11 mouse cellular contexts compared by ENCODE assay signal in the genomic region with DNA sequence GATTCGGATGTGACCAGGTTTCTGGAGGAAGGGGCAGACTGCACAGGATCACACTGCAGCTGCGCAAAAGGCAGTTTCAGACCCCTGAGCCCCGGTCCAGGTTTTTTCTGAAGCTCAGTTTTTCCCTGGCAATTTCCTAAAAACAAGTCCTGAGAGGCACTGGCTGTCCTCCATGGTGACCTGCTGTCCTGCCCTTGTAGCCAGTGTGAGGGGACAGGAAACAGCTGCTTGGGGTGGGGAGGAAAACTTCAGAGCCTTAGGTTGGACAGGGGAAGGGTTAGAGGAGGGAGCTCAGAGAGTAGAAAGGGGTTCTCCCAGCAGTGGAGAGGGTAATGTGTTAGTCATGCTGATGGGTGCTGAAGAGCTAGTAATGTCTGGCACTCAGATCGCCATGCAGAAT. TPM values are rescaled to one million over a fixed set of nuclear protein-coding genes. Genes with fewer than 3 reads are reported as not detected.
A peak's percentile ranks its signal among the peaks of the same experiment; 100 is the strongest.
DNase-seq lines count a peak whose midpoint lies in the region; ATAC-seq and TF ChIP-seq lines count a peak whose summit lies in the region.
"Had no signal": no experiment of that assay in that cellular context is flagged by ENCODE, and none has a peak within 500 bp of the region (broad histone marks: within the 10 kb centered on the region; RNA-seq: fewer than 3 reads in every experiment).

No protein-coding gene starts in this region.

- intact Hi-C loops in left cerebral cortex, postnatal 36 days (cut with DNase I): no loop called here

- peak overlapping the region; percentile 57; the same call in 1 of the 2 replicates for H3K27ac ChIP-seq in layer of hippocampus, adult 2 months
- no peak overlapping the region for H3K27ac ChIP-seq in heart, embryonic 11.5 days (ENCODE audit: low read depth, low read length)
- peak overlapping the region; percentile 61; the same call in 1 of the 2 replicates for H3K27ac ChIP-seq in stomach, postnatal 0 days (replicated peaks)
- H3K27ac ChIP-seq: limb, embryonic 12.5 days; neural tube, embryonic 12.5 days; stomach, embryonic 15.5 days had no signal

- no peak for TF ChIP-seq CTCF in layer of hippocampus, adult 2 months (conservative IDR thresholded peaks at IDR 0.05)
- TF ChIP-seq CTCF in stomach, postnatal 0 days (IDR thresholded peaks at IDR 0.05; ENCODE audit: low read depth): no peak

- H3K4me1 ChIP-seq in heart, embryonic 11.5 days (ENCODE audit: control insufficient read depth, insufficient read depth, low read length): peaks cover 15% of the 10 kb centered on the region
- peaks cover 4% of the 10 kb centered on the region; the same call in 1 of the 2 replicates for H3K4me1 ChIP-seq in stomach, postnatal 0 days (replicated peaks; ENCODE audit: control insufficient read depth, insufficient read depth)

- DNase-seq in layer of hippocampus, adult 2 months (ENCODE audit: low spot score in 2 of 2): no peak
- DNase-seq in layer of hippocampus, adult 8-10 months (ENCODE audit: low spot score in 2 of 2): no peak
- DNase-seq in kidney, postnatal 10 days: peak; percentile 67
- DNase-seq in stomach, postnatal 0 days (ENCODE audit: low spot score): no peak
- DNase-seq in spleen, postnatal 4 days (ENCODE audit: low spot score in 2 of 2): no peak
- DNase-seq in left cerebral cortex, postnatal 36 days (ENCODE audit: low spot score in 2 of 2): no peak

- no peak overlapping the region for H3K9ac ChIP-seq in heart, embryonic 11.5 days (ENCODE audit: low read depth, low read length)
- no peak overlapping the region for H3K9ac ChIP-seq in stomach, postnatal 0 days (ENCODE audit: low read length)
- H3K9ac ChIP-seq: limb, embryonic 12.5 days; neural tube, embryonic 12.5 days; stomach, embryonic 15.5 days had no signal

- ATAC-seq in heart, embryonic 11.5 days (replicated peaks; ENCODE audit: insufficient number of reproducible peaks, low FRiP score, low TSS enrichment): no peak
- ATAC-seq in stomach, postnatal 0 days (ENCODE audit: low FRiP score, low TSS enrichment): no peak
- no peak for ATAC-seq in cerebellum, adult (ENCODE audit: insufficient number of reproducible peaks, low FRiP score, low TSS enrichment)

- H3K9me3 ChIP-seq in heart, embryonic 11.5 days (replicated peaks; ENCODE audit: control insufficient read depth, low read length): no peaks in the 10 kb centered on the region
- no peaks in the 10 kb centered on the region for H3K9me3 ChIP-seq in stomach, postnatal 0 days (ENCODE audit: control insufficient read depth, low read length)
- H3K9me3 ChIP-seq: limb, embryonic 12.5 days; neural tube, embryonic 12.5 days; stomach, embryonic 15.5 days had no signal

- TF ChIP-seq EP300 in stomach, postnatal 0 days (optimal IDR thresholded peaks at IDR 0.05): no peak

- peak overlapping the region; percentile 13; the same call in 1 of the 2 replicates for H3K4me3 ChIP-seq in layer of hippocampus, adult 2 months
- H3K4me3 ChIP-seq in heart, embryonic 11.5 days (ENCODE audit: low read depth, low read length): no peak overlapping the region
- H3K4me3 ChIP-seq in stomach, postnatal 0 days (ENCODE audit: low read depth, low read length): no peak overlapping the region
- H3K4me3 ChIP-seq: limb, embryonic 12.5 days; neural tube, embryonic 12.5 days; stomach, embryonic 15.5 days had no signal

- H3K36me3 ChIP-seq in heart, embryonic 11.5 days (ENCODE audit: control insufficient read depth, insufficient read depth, low read length): no peaks in the 10 kb centered on the region
- H3K36me3 ChIP-seq in stomach, postnatal 0 days (ENCODE audit: control insufficient read depth, insufficient read depth, low read length): no peaks in the 10 kb centered on the region
- H3K36me3 ChIP-seq: limb, embryonic 12.5 days; neural tube, embryonic 12.5 days; stomach, embryonic 15.5 days had no signal

- 55% methylated on average over 4 of the region's 4 CpGs for WGBS in heart, embryonic 11.5 days (ENCODE audit: insufficient replicate concordance)
- 59% methylated on average over 4 of the region's 4 CpGs for WGBS in stomach, postnatal 0 days

- H3K27me3 ChIP-seq in heart, embryonic 11.5 days (ENCODE audit: control insufficient read depth, insufficient read depth, low read length): peaks cover 8% of the 10 kb centered on the region
- H3K27me3 ChIP-seq in stomach, postnatal 0 days (ENCODE audit: control insufficient read depth, insufficient read depth, low read length): no peaks in the 10 kb centered on the region
- H3K27me3 ChIP-seq: stomach, embryonic 15.5 days had no signal

- peak overlapping the region; percentile 31; the same call in 1 of the 2 replicates for H3K4me2 ChIP-seq in heart, embryonic 11.5 days
- H3K4me2 ChIP-seq in stomach, postnatal 0 days (replicated peaks; ENCODE audit: low read depth): no peak overlapping the region
- H3K4me2 ChIP-seq: limb, embryonic 12.5 days; neural tube, embryonic 12.5 days; stomach, embryonic 15.5 days had no signal

RNA-seq across cellular contexts. Expression of a gene that starts 2.7 kb away (rescaled TPM):
- 10 to 100 TPM; 35.2 to 40.6 TPM for total RNA-seq in layer of hippocampus, adult 2 months (2021)
- 10 to 100 TPM; 26.9 to 41.2 (median 31.4) TPM for total RNA-seq in layer of hippocampus, adult 8-10 months (2022)
- polyA plus RNA-seq in heart, embryonic 11.5 days (2014; fragmentation: Nextera tagmentation; extraction: Ambion mirVana): 30.1 and 43.2 TPM in 2 replicates
- polyA plus RNA-seq in stomach, postnatal 0 days (2015; fragmentation: Nextera tagmentation; extraction: Ambion mirVana): 17.1 and 20.3 TPM in 2 replicates
- total RNA-seq in left cerebral cortex, postnatal 36 days (2021): 10 to 100 TPM; 27.0 to 44.8 TPM

RNA-seq across cellular contexts. Expression of a gene that starts 11.4 kb away (rescaled TPM):
- 100 to 1,000 TPM; 723 to 770 TPM for total RNA-seq in layer of hippocampus, adult 2 months (2021)
- 100 to 1,000 TPM; 686 to 890 (median 782) TPM for total RNA-seq in layer of hippocampus, adult 8-10 months (2022)
- 654 and 701 TPM in 2 replicates for polyA plus RNA-seq in heart, embryonic 11.5 days (2014; fragmentation: Nextera tagmentation; extraction: Ambion mirVana)
- polyA plus RNA-seq in stomach, postnatal 0 days (2015; fragmentation: Nextera tagmentation; extraction: Ambion mirVana): 1,008 and 1,055 TPM in 2 replicates
- 100 to 1,000 TPM; 651 to 708 TPM for total RNA-seq in left cerebral cortex, postnatal 36 days (2021)

RNA-seq across cellular contexts. Expression of a gene that starts 11.4 kb away (rescaled TPM):
- 100 to 1,000 TPM; 207 to 208 TPM for total RNA-seq in layer of hippocampus, adult 2 months (2021)
- 100 to 1,000 TPM; 196 to 215 (median 203) TPM for total RNA-seq in layer of hippocampus, adult 8-10 months (2022)
- polyA plus RNA-seq in heart, embryonic 11.5 days (2014; fragmentation: Nextera tagmentation; extraction: Ambion mirVana): 457 and 481 TPM in 2 replicates
- polyA plus RNA-seq in stomach, postnatal 0 days (2015; fragmentation: Nextera tagmentation; extraction: Ambion mirVana): 497 TPM in 2 replicates
- 100 to 1,000 TPM; 212 to 213 TPM for total RNA-seq in left cerebral cortex, postnatal 36 days (2021)

RNA-seq across cellular contexts. Expression of a gene that starts 29.9 kb away (rescaled TPM):
- 10 to 100 TPM; 22.6 to 25.0 TPM for total RNA-seq in layer of hippocampus, adult 2 months (2021)
- 10 to 100 TPM; 22.8 to 26.0 (median 25.1) TPM for total RNA-seq in layer of hippocampus, adult 8-10 months (2022)
- 60.8 and 63.9 TPM in 2 replicates for polyA plus RNA-seq in heart, embryonic 11.5 days (2014; fragmentation: Nextera tagmentation; extraction: Ambion mirVana)
- 32.7 and 38.2 TPM in 2 replicates for polyA plus RNA-seq in stomach, postnatal 0 days (2015; fragmentation: Nextera tagmentation; extraction: Ambion mirVana)
- total RNA-seq in left cerebral cortex, postnatal 36 days (2021): 10 to 100 TPM; 24.8 to 27.5 TPM

RNA-seq across cellular contexts. Expression of a gene that starts 31.4 kb away (rescaled TPM):
- 1 to 10 TPM; 4.1 to 4.2 TPM for total RNA-seq in layer of hippocampus, adult 2 months (2021)
- total RNA-seq in layer of hippocampus, adult 8-10 months (2022): 1 to 10 TPM; 1.7 to 3.0 (median 2.2) TPM
- 7.6 and 10.5 TPM in 2 replicates for polyA plus RNA-seq in heart, embryonic 11.5 days (2014; fragmentation: Nextera tagmentation; extraction: Ambion mirVana)
- 31.3 and 42.4 TPM in 2 replicates for polyA plus RNA-seq in stomach, postnatal 0 days (2015; fragmentation: Nextera tagmentation; extraction: Ambion mirVana)
- total RNA-seq in left cerebral cortex, postnatal 36 days (2021): 1 to 10 TPM; 3.3 to 4.8 TPM
